Mouse (Mus musculus): ENCODE measurements around the gene 5031439G07Rik. TPM values are rescaled to one million over a fixed set of nuclear protein-coding genes. Genes with fewer than 3 reads are reported as not detected.

The 5031439G07Rik gene
- polyA plus RNA-seq, 1 experiment from 2014 or later: 17.7 TPM

DNA sequence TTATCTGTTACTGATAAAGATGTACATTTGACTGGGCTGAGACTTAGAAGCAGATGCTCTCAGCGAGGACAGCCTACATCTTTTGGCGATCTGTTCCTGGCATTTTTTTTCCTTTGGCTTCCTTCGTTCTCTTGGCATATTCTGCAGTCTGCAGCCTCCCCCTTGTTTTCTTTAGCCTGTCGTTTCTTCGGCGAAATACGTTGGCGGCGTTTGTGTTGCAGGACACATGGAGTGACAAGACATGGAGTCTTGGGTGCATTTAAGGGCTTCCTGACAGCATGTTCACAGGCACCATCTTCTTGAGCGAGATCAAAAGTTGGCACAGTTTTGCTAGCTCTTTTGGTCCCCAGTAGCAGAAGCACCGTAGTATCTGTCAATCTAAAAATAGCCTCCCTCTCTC is 27.4 kb upstream of the 5031439G07Rik start:
- peaks cover 15% of the 10 kb centered on the region for H3K4me1 ChIP-seq (replicated peaks)
- no peak overlapping the region for H3K9ac ChIP-seq
- WGBS: 82% methylated on average over 11 of the region's 11 CpGs
- no peak for ATAC-seq (ENCODE audit: low FRiP score)
- no peaks in the 10 kb centered on the region for H3K36me3 ChIP-seq
- H3K4me2 ChIP-seq: no peak overlapping the region
- H3K4me3 ChIP-seq: no peak overlapping the region
- peaks cover 24% of the 10 kb centered on the region for H3K27me3 ChIP-seq
- no peaks in the 10 kb centered on the region for H3K9me3 ChIP-seq
- no peak overlapping the region for H3K27ac ChIP-seq

DNA sequence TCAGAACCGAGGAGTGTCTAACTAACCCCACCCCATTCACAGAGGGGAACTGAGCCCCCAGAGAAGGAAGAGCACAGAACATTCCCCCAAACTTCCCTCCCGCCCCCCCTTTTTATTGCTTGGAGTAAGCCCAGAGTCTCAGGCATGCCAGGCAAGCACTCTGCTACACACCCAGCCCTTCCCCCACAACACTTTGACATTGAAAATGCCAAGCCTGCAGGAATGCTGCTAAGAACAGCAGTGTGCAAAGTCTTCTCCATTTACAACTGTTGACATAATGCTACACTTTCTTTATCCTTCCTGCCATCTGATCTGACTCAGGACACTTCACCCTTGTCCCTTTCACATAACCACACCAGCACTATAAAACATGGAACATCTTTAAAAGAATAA is 24.3 kb upstream of the 5031439G07Rik start:
- 50% methylated on average over 2 of the region's 2 CpGs for WGBS
- no peak for ATAC-seq (ENCODE audit: low FRiP score)
- Histone ChIP-seq H3K9me3 (no peaks in the 10 kb centered on the region), H3K27ac (no peak overlapping the region), H3K9ac (no peak overlapping the region), H3K4me1 (replicated peaks) (peaks cover 15% of the 10 kb centered on the region), H3K4me2 (no peak overlapping the region), H3K27me3 (peaks cover 22% of the 10 kb centered on the region), H3K4me3 (no peak overlapping the region), H3K36me3 (no peaks in the 10 kb centered on the region)

DNA sequence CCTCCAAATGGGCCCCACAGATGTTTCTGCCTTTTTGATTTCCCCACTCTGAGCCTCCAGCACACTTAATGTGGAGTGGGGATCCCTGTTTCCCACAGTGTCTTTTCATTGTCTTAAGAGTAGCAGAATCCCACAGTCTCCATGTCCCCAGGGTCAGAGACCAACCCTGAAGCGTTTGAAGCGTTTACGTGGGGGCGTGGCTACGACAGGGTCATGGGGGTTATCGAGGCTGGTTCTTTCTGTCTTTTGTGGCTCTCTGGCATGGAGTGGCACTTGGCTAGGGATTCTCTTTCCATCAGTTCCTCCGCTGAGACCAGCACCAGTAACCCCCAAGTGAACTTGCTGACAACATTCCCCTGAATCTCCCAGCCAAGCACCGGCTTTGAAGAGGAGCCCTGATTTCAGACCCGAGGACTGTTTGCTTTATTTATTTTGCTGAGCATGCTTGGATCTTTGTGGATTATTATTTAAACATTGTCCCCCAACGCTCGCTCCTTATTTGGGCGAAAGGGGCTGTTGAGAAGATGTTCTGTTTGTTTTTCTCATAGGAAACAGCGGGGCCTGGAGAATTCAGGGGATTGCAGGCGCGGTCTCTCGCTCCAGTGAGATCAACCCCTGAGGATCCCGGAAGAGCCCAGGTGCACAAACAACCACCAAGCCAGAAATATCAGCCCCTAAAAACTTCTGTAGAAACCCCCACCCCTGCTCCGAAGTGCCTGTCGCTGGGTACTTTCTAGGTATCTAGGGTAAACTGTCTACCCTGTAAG is 23.7 kb upstream of the 5031439G07Rik start:
- Histone ChIP-seq H3K4me3 (no peak overlapping the region), H3K4me2 (no peak overlapping the region), H3K9ac (0 out of 2 replicates have a peak overlapping the region, but pooled peaks have one; percentile 24), H3K4me1 (replicated peaks) (peaks cover 13% of the 10 kb centered on the region), H3K27me3 (peaks cover 18% of the 10 kb centered on the region), H3K9me3 (no peaks in the 10 kb centered on the region), H3K27ac (0 out of 2 replicates have a peak overlapping the region, but pooled peaks have one; percentile 40), H3K36me3 (no peaks in the 10 kb centered on the region)
- 37% methylated on average over 19 of the region's 19 CpGs for WGBS
- no peak for ATAC-seq (ENCODE audit: low FRiP score)

DNA sequence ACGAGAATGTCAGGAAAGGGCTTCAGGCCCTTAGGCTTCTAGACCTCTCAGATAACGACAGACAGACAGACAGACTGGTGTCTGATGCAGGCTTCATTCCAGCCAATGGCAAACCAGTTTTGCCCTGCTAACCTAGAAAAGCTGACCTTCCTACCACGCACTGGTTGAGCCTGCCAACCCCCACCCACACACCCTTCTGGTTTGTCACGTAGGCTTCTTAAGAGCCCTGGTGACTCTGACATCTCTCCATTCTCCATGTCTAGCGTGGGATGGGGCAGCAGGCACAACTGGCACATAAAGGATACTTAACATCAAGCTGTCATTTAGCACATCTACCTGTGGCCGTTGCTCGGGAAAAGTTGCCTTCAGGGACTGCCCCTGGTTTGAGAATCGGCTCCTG is 21.3 kb upstream of the 5031439G07Rik start:
- Histone ChIP-seq H3K4me3 (no peak overlapping the region), H3K9me3 (no peaks in the 10 kb centered on the region), H3K9ac (no peak overlapping the region), H3K4me1 (replicated peaks) (peaks cover 10% of the 10 kb centered on the region), H3K27ac (no peak overlapping the region), H3K27me3 (0 out of 2 replicates have a peak, but pooled peaks cover 2% of the 10 kb centered on the region), H3K36me3 (no peaks in the 10 kb centered on the region), H3K4me2 (no peak overlapping the region)
- whole genome bisulfite sequencing: 84% methylated on average over 8 of the region's 8 CpGs
- no peak for ATAC-seq (ENCODE audit: low FRiP score)

DNA sequence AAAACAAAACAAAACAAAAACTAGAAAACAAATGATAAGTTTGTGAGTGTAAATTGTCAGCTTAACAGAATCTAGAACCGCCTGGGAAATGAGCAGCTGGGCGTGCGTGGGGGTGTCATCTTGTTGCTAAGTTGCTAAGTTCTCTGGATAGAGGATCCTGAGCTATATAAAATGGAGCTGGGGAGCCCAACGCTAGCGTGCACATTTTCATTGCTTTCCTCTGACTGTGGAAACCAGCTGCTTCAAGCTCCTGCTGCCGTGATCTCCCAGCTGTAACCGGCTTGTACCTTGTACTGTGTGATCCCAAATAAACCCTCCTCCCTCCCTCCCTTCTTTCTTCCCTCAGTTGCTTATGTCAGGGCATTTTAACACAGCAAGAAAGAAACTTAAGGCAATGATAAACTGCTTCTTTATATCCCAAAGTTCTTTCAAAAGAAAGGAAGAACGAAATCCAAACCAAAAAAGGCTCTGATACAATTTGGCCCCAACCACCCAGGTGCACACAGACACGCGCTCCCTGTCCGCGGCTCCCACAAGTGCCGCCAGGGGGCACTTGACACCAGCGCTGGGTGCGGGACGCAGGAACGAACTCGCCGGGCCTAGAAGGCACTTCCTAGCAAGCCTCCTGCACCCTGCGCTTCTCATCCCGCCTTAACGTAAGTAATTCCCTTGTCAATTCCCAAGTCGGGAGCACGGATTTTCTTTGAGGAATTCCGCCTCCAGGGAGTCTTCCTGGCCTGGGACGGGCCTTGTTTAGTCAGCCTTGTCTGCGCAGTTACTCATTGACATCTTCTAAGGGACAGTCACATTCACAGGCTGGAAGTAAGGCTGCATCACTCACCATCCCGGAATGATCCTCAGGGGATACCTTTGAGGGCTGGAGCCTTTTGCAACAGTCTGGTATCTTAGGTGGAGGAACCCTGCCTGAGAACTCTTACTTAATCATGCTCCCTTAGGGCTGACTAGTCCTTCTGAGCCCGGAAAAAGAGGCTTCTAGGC is 12.9 kb upstream of the 5031439G07Rik start:
- peaks cover 12% of the 10 kb centered on the region for H3K27me3 ChIP-seq
- H3K4me1 ChIP-seq (replicated peaks): peaks cover 4% of the 10 kb centered on the region; the same call in 1 of the 2 replicates
- ATAC-seq (ENCODE audit: low FRiP score): no peak
- no peak overlapping the region for H3K4me3 ChIP-seq
- no peaks in the 10 kb centered on the region for H3K36me3 ChIP-seq
- H3K9me3 ChIP-seq: no peaks in the 10 kb centered on the region
- H3K27ac ChIP-seq: no peak overlapping the region
- H3K4me2 ChIP-seq: no peak overlapping the region
- 0 out of 2 replicates have a peak overlapping the region, but pooled peaks have one; percentile 13 for H3K9ac ChIP-seq
- 21% methylated on average over 29 of the region's 29 CpGs for whole genome bisulfite sequencing

DNA sequence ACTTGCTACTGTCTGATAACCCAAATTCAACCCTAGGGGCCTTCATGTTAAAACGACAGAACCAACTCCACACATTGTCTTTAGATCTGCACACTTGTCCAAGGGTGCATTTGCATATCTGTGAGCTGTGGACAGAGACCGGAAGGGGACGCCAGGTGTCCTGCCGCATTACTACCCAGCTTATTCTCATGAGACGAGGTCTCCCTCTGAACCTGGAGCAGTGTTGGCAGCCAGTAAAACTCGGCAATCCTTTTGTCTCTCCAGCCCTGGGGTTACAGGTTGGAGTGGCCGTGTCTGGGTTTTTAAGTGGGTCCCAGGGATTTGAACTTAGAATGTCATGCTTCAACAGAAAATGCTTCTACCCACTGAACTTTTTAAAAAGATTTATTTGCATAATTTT is 11.6 kb upstream of the 5031439G07Rik start:
- Histone ChIP-seq H3K36me3 (no peaks in the 10 kb centered on the region), H3K4me2 (no peak overlapping the region), H3K9ac (no peak overlapping the region), H3K27me3 (peaks cover 12% of the 10 kb centered on the region), H3K4me1 (replicated peaks) (peaks cover 4% of the 10 kb centered on the region; the same call in 1 of the 2 replicates), H3K9me3 (no peaks in the 10 kb centered on the region), H3K27ac (no peak overlapping the region), H3K4me3 (no peak overlapping the region)
- 62% methylated on average over 7 of the region's 7 CpGs for WGBS
- no peak for ATAC-seq (ENCODE audit: low FRiP score)

DNA sequence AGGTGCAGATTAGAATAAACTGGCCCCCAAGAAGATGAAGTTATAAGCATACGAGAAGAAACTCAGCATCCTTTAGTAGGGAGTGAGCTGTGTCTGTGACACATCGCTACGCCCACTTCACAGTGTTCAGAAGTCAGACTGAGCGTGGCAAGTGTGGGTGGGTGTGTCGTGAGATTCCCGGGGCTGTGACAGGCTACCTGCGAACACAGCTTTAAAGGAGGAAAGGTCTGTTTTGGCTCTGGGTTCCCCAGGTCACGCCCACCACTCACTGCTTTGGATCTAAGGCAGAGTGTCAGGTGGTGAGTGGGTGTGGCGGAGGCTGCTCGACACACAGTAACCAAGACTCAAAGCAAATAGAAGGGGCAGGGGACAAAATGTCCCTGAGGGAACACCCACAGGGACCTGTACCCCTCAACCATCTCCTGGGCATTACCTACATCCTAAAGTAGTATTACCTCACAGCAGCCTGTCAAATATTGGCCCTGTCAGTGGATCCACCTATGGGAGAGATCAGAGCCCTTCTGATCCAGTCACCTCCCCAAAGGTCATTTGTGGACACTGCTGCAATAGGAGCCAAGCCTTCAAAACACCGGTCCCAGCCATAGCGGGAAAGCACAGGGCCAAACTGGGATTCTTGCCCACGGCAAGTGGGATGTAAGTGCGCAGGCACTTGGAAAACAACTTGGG is 9.6 kb upstream of the 5031439G07Rik start:
- H3K27ac ChIP-seq: no peak overlapping the region
- H3K9me3 ChIP-seq: no peaks in the 10 kb centered on the region
- no peak overlapping the region for H3K4me2 ChIP-seq
- ATAC-seq (ENCODE audit: low FRiP score): no peak
- 72% methylated on average over 14 of the region's 14 CpGs for WGBS
- no peak overlapping the region for H3K4me3 ChIP-seq
- H3K36me3 ChIP-seq: no peaks in the 10 kb centered on the region
- H3K9ac ChIP-seq: no peak overlapping the region
- H3K27me3 ChIP-seq: peaks cover 12% of the 10 kb centered on the region
- peaks cover 4% of the 10 kb centered on the region; the same call in 1 of the 2 replicates for H3K4me1 ChIP-seq (replicated peaks)

DNA sequence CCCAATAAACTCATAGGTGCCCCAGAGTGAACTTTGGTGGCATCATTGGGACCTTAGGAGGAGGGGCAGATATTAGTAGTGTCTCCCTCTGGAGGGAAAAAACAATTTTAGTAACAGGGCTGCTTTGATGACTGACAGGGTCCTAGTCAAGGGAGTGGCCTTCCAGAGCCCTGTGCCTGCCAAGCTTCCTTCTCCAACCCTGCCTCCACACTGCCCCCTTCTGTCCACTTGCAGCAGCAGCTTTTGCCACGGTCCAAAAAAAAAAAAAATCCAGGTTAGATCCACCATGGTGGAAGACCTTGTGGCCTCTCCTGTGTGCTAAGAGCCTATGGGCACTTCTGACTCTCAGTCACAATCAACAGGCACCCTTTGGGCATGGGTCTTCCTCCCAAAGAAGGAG is 7.6 kb upstream of the 5031439G07Rik start:
- 0% methylated on average over 1 of the region's 1 CpGs for WGBS

DNA sequence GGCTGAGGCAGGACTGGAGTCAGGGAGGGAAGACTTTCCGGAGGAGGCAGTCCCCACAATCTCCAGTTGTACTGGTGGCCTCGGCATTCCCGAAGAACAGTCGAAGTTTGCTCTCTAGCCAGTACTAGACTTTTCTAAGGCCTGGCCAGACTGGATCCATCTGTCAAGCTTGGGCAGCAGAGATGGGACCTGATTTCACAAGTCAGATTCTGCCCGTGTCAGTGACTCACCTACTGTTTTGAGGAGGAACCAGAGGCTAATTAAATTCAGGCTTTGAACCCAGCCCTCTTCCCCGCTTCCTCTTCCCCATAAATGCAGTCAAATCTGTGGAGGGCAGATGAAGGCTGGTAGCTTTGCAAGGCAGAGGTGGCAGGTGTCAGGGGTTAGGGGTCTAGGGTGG is 6.7 kb upstream of the 5031439G07Rik start:
- ATAC-seq (ENCODE audit: low FRiP score): no peak
- H3K4me2 ChIP-seq: no peak overlapping the region
- H3K4me1 ChIP-seq (replicated peaks): no peaks in the 10 kb centered on the region
- no peak overlapping the region for H3K27ac ChIP-seq
- H3K36me3 ChIP-seq: no peaks in the 10 kb centered on the region
- no peak overlapping the region for H3K4me3 ChIP-seq
- 0 out of 2 replicates have a peak, but pooled peaks cover 2% of the 10 kb centered on the region for H3K27me3 ChIP-seq
- 59% methylated on average over 6 of the region's 6 CpGs for WGBS
- H3K9me3 ChIP-seq: no peaks in the 10 kb centered on the region
- H3K9ac ChIP-seq: no peak overlapping the region

More for the DNA sequence above, 7.6 kb upstream of the 5031439G07Rik start:
- H3K4me3 ChIP-seq: no peak overlapping the region
- H3K9ac ChIP-seq: no peak overlapping the region
- no peaks in the 10 kb centered on the region for H3K9me3 ChIP-seq
- no peaks in the 10 kb centered on the region for H3K4me1 ChIP-seq (replicated peaks)
- H3K27me3 ChIP-seq: 0 out of 2 replicates have a peak, but pooled peaks cover 2% of the 10 kb centered on the region
- no peaks in the 10 kb centered on the region for H3K36me3 ChIP-seq
- no peak overlapping the region for H3K27ac ChIP-seq
- ATAC-seq (ENCODE audit: low FRiP score): no peak
- no peak overlapping the region for H3K4me2 ChIP-seq

DNA sequence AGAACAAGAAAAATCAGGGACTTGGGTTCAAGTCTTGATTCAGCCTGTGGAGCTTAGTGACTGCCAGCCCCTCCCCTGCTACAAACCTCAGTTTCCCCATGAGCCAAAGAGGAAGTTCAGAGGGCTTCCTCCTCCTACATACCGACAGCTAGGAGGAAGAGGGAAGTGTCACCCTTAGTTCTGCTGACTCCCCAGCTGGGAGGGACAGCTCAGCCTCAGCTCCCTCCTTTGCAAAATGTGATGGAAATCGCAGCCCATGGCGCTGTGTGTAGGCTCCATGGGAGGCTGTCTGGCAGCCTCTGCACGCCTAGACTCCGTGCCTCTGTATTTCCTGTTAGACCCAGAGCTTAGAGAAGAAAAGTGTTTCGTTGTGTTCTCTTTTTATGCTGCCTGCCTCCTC is 6.1 kb upstream of the 5031439G07Rik start:
- H3K27ac ChIP-seq: no peak overlapping the region
- no peaks in the 10 kb centered on the region for H3K4me1 ChIP-seq (replicated peaks)
- H3K9ac ChIP-seq: no peak overlapping the region
- H3K27me3 ChIP-seq: 0 out of 2 replicates have a peak, but pooled peaks cover 2% of the 10 kb centered on the region
- H3K36me3 ChIP-seq: no peaks in the 10 kb centered on the region
- WGBS: 40% methylated on average over 6 of the region's 6 CpGs
- no peak overlapping the region for H3K4me2 ChIP-seq
- no peak for ATAC-seq (ENCODE audit: low FRiP score)
- H3K9me3 ChIP-seq: no peaks in the 10 kb centered on the region
- H3K4me3 ChIP-seq: no peak overlapping the region

DNA sequence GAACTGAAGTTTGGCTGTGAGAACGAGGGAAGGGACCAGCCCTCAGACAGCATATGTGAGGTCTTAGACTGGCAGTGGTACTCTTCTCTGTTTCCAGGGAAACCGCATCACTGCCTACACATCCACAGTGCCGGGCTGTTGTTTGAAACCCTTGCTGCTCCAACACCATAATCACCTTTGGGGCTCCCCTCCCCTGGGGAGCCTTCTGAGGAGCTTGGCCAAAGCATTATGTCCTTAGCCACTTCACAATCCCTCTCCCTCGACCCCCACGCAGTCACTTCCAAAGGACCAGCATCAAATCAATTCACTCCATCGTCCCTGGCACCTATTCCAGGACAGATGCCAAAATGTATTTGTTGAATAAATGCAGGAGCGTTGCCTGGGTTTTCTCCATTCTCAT is 1.4 kb upstream of the 5031439G07Rik start:
- 59% methylated on average over 7 of the region's 7 CpGs for WGBS
- H3K27ac ChIP-seq: no peak overlapping the region
- no peak for ATAC-seq (ENCODE audit: low FRiP score)
- no peak overlapping the region for H3K9ac ChIP-seq
- H3K4me2 ChIP-seq: no peak overlapping the region
- no peak overlapping the region for H3K4me3 ChIP-seq
- H3K36me3 ChIP-seq: no peaks in the 10 kb centered on the region
- no peaks in the 10 kb centered on the region for H3K9me3 ChIP-seq
- H3K4me1 ChIP-seq (replicated peaks): peaks cover 33% of the 10 kb centered on the region
- 0 out of 2 replicates have a peak, but pooled peaks cover 6% of the 10 kb centered on the region for H3K27me3 ChIP-seq

DNA sequence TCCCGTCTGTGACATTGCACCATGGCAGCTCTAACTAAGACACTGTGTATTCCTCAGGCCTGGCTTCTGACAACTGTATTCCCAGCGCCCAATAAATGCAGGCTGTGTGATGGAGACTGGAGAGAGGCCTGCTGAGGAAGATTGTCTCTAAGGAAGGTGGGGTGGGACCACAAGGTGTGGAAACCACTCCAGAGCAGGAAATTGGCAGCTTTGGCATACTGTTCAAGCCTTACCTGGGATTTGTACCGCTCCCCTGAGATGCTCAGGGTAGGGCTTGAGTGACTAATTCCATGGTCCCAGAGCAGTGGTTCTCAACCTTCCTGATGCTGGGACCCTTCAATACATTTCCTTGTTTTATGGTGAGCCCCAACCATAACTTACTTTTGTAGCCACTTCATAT is 747 bp upstream of the 5031439G07Rik start:
- Histone ChIP-seq H3K9ac (no peak overlapping the region), H3K9me3 (no peaks in the 10 kb centered on the region), H3K4me1 (replicated peaks) (peaks cover 38% of the 10 kb centered on the region), H3K36me3 (no peaks in the 10 kb centered on the region), H3K4me3 (no peak overlapping the region), H3K27me3 (0 out of 2 replicates have a peak, but pooled peaks cover 6% of the 10 kb centered on the region), H3K4me2 (no peak overlapping the region), H3K27ac (no peak overlapping the region)
- 75% methylated on average over 3 of the region's 3 CpGs for WGBS
- no peak for ATAC-seq (ENCODE audit: low FRiP score)
